Mouse (Mus musculus) neural tube, embryonic 15.5 days (tissue): ENCODE data around the gene Slco1a5. TPM values are rescaled to one million over a fixed set of nuclear protein-coding genes. Genes with fewer than 3 reads are reported as not detected.

Source experiments
- ATAC-seq: fragments of 200-750 bp; cut with Nextera tagmentation; 2 replicates; pipeline ENCODE4 v1.8.0; 2017; ENCODE audit warnings: mild to moderate bottlenecking, moderate TSS enrichment, moderate library complexity; ENCODE audit not compliant: low FRiP score
- H3K27ac ChIP-seq: fragments of 300-500 bp; sonication (generic); replicated peaks from 2 replicates; pipeline ENCODE4 v1.5.1; 2015; ENCODE audit warnings: mild to moderate bottlenecking, inconsistent platforms
- H3K27me3 ChIP-seq: fragments of 300-500 bp; sonication (generic); replicated peaks from 2 replicates; pipeline ENCODE4 v1.6.1; 2015; ENCODE audit warnings: inconsistent platforms
- H3K36me3 ChIP-seq: fragments of 300-500 bp; sonication (generic); 2 replicates; pipeline ENCODE4 v1.6.1; 2015; ENCODE audit warnings: inconsistent platforms
- H3K4me1 ChIP-seq: fragments of 300-500 bp; sonication (generic); 2 replicates; pipeline ENCODE4 v1.6.1; 2015; ENCODE audit warnings: inconsistent platforms
- H3K4me2 ChIP-seq: fragments of 300-500 bp; sonication (generic); 2 replicates; pipeline ENCODE4 v1.6.1; 2015; ENCODE audit warnings: inconsistent platforms, mild to moderate bottlenecking, moderate library complexity
- H3K4me3 ChIP-seq: fragments of 300-500 bp; sonication (generic); replicated peaks from 2 replicates; pipeline ENCODE4 v1.5.1; 2015; ENCODE audit warnings: mild to moderate bottlenecking, inconsistent platforms
- H3K9ac ChIP-seq: fragments of 300-500 bp; sonication (generic); replicated peaks from 2 replicates; pipeline ENCODE4 v1.6.1; 2015; ENCODE audit warnings: mild to moderate bottlenecking, inconsistent platforms
- H3K9me3 ChIP-seq: fragments of 300-500 bp; sonication (generic); replicated peaks from 2 replicates; pipeline ENCODE4 v1.6.1; 2016; ENCODE audit warnings: inconsistent platforms
- WGBS: fragments of 180-500 bp; shearing (Covaris S2); methylation state at CpG from one replicate; pipeline ENCODE4 v1.1.7; 2015; ENCODE audit warnings: mixed read lengths; 5-methylcytosine and 5-hydroxymethylcytosine counted together
- polyA plus RNA-seq: library from polyadenylated mRNA; unstranded; fragments of >200 nt; fragmentation: Nextera tagmentation; extraction: Ambion mirVana; gene quantifications from 2 replicates; pipeline ENCODE4 v1.2.1, GENCODE M21; 2015

The Slco1a5 gene
- polyA plus RNA-seq, 1 experiment from 2014 or later, result 0.06 TPM

GRCm38 (mm10) chr6:142187426-142187825 is 135.4 kb downstream of the Slco1a5 start:
- H3K9ac ChIP-seq, result no peak overlapping the region
- H3K27me3 ChIP-seq, result no peaks in the 10 kb centered on the region
- peaks cover 3% of the 10 kb centered on the region; the same call in 1 of the 2 replicates for H3K9me3 ChIP-seq
- H3K4me1 ChIP-seq, result no peaks in the 10 kb centered on the region
- H3K4me3 ChIP-seq, result no peak overlapping the region
- no peak overlapping the region for H3K4me2 ChIP-seq
- H3K36me3 ChIP-seq, result no peaks in the 10 kb centered on the region
- H3K27ac ChIP-seq, result no peak overlapping the region
- no peak for ATAC-seq
- 94% methylated on average over 3 of the region's 3 CpGs for WGBS

GRCm38 (mm10) chr6:142185868-142186415 is 136.8 kb downstream of the Slco1a5 start:
- H3K9me3 ChIP-seq, result peaks cover 3% of the 10 kb centered on the region; the same call in 1 of the 2 replicates
- H3K4me2 ChIP-seq, result no peak overlapping the region
- no peak overlapping the region for H3K9ac ChIP-seq
- H3K27me3 ChIP-seq, result no peaks in the 10 kb centered on the region
- no peaks in the 10 kb centered on the region for H3K4me1 ChIP-seq
- no peak overlapping the region for H3K4me3 ChIP-seq
- no peaks in the 10 kb centered on the region for H3K36me3 ChIP-seq
- WGBS, result 84% methylated on average over 2 of the region's 2 CpGs
- no peak overlapping the region for H3K27ac ChIP-seq
- no peak for ATAC-seq

Other genes with a start within 250 kb of the Slco1a5 start
- gene Slco1a6, start 114.5 kb downstream of the Slco1a5 start, polyA plus RNA-seq, result 0.51 and 0.77 TPM in 2 replicates
- gene Iapp, start 24.6 kb downstream of the Slco1a5 start, polyA plus RNA-seq, result 0.19 and 0.52 TPM in 2 replicates
- 18.2 and 18.7 TPM in 2 replicates for gene Pyroxd1, start 22.7 kb upstream of the Slco1a5 start, polyA plus RNA-seq
- 21.4 and 21.6 TPM in 2 replicates for gene Recql, start 64.1 kb upstream of the Slco1a5 start, polyA plus RNA-seq
- gene Golt1b, start 64.2 kb upstream of the Slco1a5 start, polyA plus RNA-seq, result 69.5 and 74.9 TPM in 2 replicates
- gene Spx, start 90.5 kb upstream of the Slco1a5 start, polyA plus RNA-seq, result 1.2 and 1.5 TPM in 2 replicates
- 0.38 TPM in 1 of 2 replicates, not detected in the other for gene Gys2, start 150.1 kb upstream of the Slco1a5 start, polyA plus RNA-seq
- 526 and 576 TPM in 2 replicates for gene Ldhb, start 185.0 kb upstream of the Slco1a5 start, polyA plus RNA-seq
- gene Kcnj8, start 248.6 kb upstream of the Slco1a5 start, polyA plus RNA-seq, result 13.6 and 19.7 TPM in 2 replicates